21 mouse cellular contexts compared by ENCODE assay signal in genomic region chr15:93903671-93904603, GRCm38 (mm10).
DNase-seq lines count a peak whose midpoint lies in the region; ATAC-seq and TF ChIP-seq lines count a peak whose summit lies in the region.
"Had no signal": no experiment of that assay in that cellular context is flagged by ENCODE, and none has a peak within 500 bp of the region (broad histone marks: within the 10 kb centered on the region; RNA-seq: fewer than 3 reads in every experiment).

No protein-coding gene starts in this region.

- H3K4me3 ChIP-seq in midbrain, embryonic 10.5 days = no peak overlapping the region
- no peak overlapping the region for H3K4me3 ChIP-seq in midbrain, embryonic 13.5 days (replicated peaks)
- no peak overlapping the region for H3K4me3 ChIP-seq in embryonic facial prominence, embryonic 13.5 days
- H3K4me3 ChIP-seq in lung, postnatal 0 days (ENCODE audit: low read depth, low read length) = no peak overlapping the region
- H3K4me3 ChIP-seq: embryonic facial prominence, embryonic 15.5 days; intestine, embryonic 15.5 days; myocyte had no signal

- H3K4me2 ChIP-seq in midbrain, embryonic 13.5 days (replicated peaks) = no peak overlapping the region
- H3K4me2 ChIP-seq in embryonic facial prominence, embryonic 13.5 days = no peak overlapping the region
- no peak overlapping the region for H3K4me2 ChIP-seq in lung, postnatal 0 days (replicated peaks; ENCODE audit: low read depth, low read length)
- H3K4me2 ChIP-seq: embryonic facial prominence, embryonic 15.5 days; heart, embryonic 11.5 days; intestine, embryonic 15.5 days had no signal

- H3K9ac ChIP-seq in midbrain, embryonic 13.5 days (replicated peaks) = no peak overlapping the region
- no peak overlapping the region for H3K9ac ChIP-seq in embryonic facial prominence, embryonic 13.5 days
- H3K9ac ChIP-seq in lung, postnatal 0 days (replicated peaks; ENCODE audit: low read depth) = no peak overlapping the region
- H3K9ac ChIP-seq: embryonic facial prominence, embryonic 15.5 days; intestine, embryonic 15.5 days; liver, embryonic 14.5 days had no signal

- H3K4me1 ChIP-seq in midbrain, embryonic 10.5 days = peaks cover 13% of the 10 kb centered on the region
- H3K4me1 ChIP-seq in midbrain, embryonic 13.5 days (replicated peaks) = peaks cover 5% of the 10 kb centered on the region; the same call in 1 of the 2 replicates
- peaks cover 28% of the 10 kb centered on the region for H3K4me1 ChIP-seq in embryonic facial prominence, embryonic 13.5 days
- no peaks in the 10 kb centered on the region for H3K4me1 ChIP-seq in lung, postnatal 0 days (ENCODE audit: insufficient read depth, low read depth, low read length)
- H3K4me1 ChIP-seq: intestine, embryonic 15.5 days had no signal

- 0 out of 2 replicates have a peak, but pooled peaks cover 4% of the 10 kb centered on the region for H3K9me3 ChIP-seq in midbrain, embryonic 10.5 days (replicated peaks)
- 0 out of 2 replicates have a peak, but pooled peaks cover 3% of the 10 kb centered on the region for H3K9me3 ChIP-seq in midbrain, embryonic 13.5 days
- peaks cover 4% of the 10 kb centered on the region; the same call in 1 of the 2 replicates for H3K9me3 ChIP-seq in embryonic facial prominence, embryonic 13.5 days
- H3K9me3 ChIP-seq in lung, postnatal 0 days (ENCODE audit: low read length) = no peaks in the 10 kb centered on the region
- H3K9me3 ChIP-seq: embryonic facial prominence, embryonic 15.5 days; intestine, embryonic 15.5 days had no signal

- peak overlapping the region; percentile 42 for H3K27ac ChIP-seq in midbrain, embryonic 10.5 days (replicated peaks)
- H3K27ac ChIP-seq in midbrain, embryonic 13.5 days = no peak overlapping the region
- peak overlapping the region; percentile 29; the same call in 1 of the 2 replicates for H3K27ac ChIP-seq in embryonic facial prominence, embryonic 13.5 days
- no peak overlapping the region for H3K27ac ChIP-seq in lung, postnatal 0 days (ENCODE audit: low read length)
- H3K27ac ChIP-seq: embryonic facial prominence, embryonic 15.5 days; intestine, embryonic 15.5 days; liver, embryonic 14.5 days had no signal

- no peak for ATAC-seq in midbrain, embryonic 13.5 days
- peak; percentile 37; the same call in 1 of the 2 replicates for ATAC-seq in embryonic facial prominence, embryonic 13.5 days (ENCODE audit: insufficient number of reproducible peaks, insufficient read depth, low FRiP score, low TSS enrichment, low read depth)
- ATAC-seq in lung, postnatal 0 days = no peak
- ATAC-seq: forebrain, embryonic 16.5 days; intestine, embryonic 15.5 days had no signal

- WGBS in midbrain, embryonic 10.5 days = 63% methylated on average over 18 of the region's 18 CpGs
- WGBS in midbrain, embryonic 13.5 days = 51% methylated on average over 18 of the region's 18 CpGs
- 23% methylated on average over 18 of the region's 18 CpGs for WGBS in embryonic facial prominence, embryonic 13.5 days
- 62% methylated on average over 18 of the region's 18 CpGs for WGBS in lung, postnatal 0 days

- TF ChIP-seq CTCF in lung, postnatal 0 days (IDR thresholded peaks at IDR 0.05) = no peak

- no peaks in the 10 kb centered on the region for H3K36me3 ChIP-seq in midbrain, embryonic 10.5 days
- H3K36me3 ChIP-seq in midbrain, embryonic 13.5 days = no peaks in the 10 kb centered on the region
- H3K36me3 ChIP-seq in embryonic facial prominence, embryonic 13.5 days = no peaks in the 10 kb centered on the region
- no peaks in the 10 kb centered on the region for H3K36me3 ChIP-seq in lung, postnatal 0 days (ENCODE audit: insufficient read depth, low read length)
- H3K36me3 ChIP-seq: embryonic facial prominence, embryonic 15.5 days; G1E; intestine, embryonic 15.5 days had no signal

- DNase-seq in midbrain, embryonic 10.5 days (ENCODE audit: low spot score) = no peak
- DNase-seq in embryo, embryonic 11 days = peak; percentile 76
- peak; percentile 63 for DNase-seq in mesoderm, embryonic 11.5 days (ENCODE audit: low read depth, low spot score)
- no peak for DNase-seq in urinary bladder, postnatal 10 days (ENCODE audit: low spot score)
- no peak for DNase-seq in lung, postnatal 0 days (ENCODE audit: low spot score)
- DNase-seq in adrenal gland, postnatal 25 days = no peak
- DNase-seq: adrenal gland, adult 8-10 months; cerebellum, adult 9-10 months; gastrocnemius, postnatal 36 days; kidney, postnatal 14 days; lung, postnatal 14 days; right cerebral cortex, postnatal 14 days had no signal

- no peaks in the 10 kb centered on the region for H3K27me3 ChIP-seq in midbrain, embryonic 10.5 days (ENCODE audit: low read depth, poor library complexity, severe bottlenecking)
- H3K27me3 ChIP-seq in midbrain, embryonic 13.5 days = no peaks in the 10 kb centered on the region
- H3K27me3 ChIP-seq in embryonic facial prominence, embryonic 13.5 days = no peaks in the 10 kb centered on the region
- no peaks in the 10 kb centered on the region for H3K27me3 ChIP-seq in lung, postnatal 0 days (replicated peaks; ENCODE audit: insufficient read depth, low read length)
- H3K27me3 ChIP-seq: embryonic facial prominence, embryonic 15.5 days; intestine, embryonic 15.5 days had no signal

- TF ChIP-seq EP300 in lung, postnatal 0 days (IDR thresholded peaks at IDR 0.05) = no peak

Comparison
In these comparisons a context has a peak if more than half of its experiments do, and no peak if none do; other contexts are left out.
1. H3K27ac ChIP-seq: peak in midbrain, embryonic 10.5 days (single experiment) and embryonic facial prominence, embryonic 13.5 days (single experiment); none in midbrain, embryonic 13.5 days (single experiment) and lung, postnatal 0 days (single experiment).
2. DNase-seq: peak in embryo, embryonic 11 days (single experiment) and mesoderm, embryonic 11.5 days (single experiment); none in midbrain, embryonic 10.5 days (single experiment), urinary bladder, postnatal 10 days (single experiment), lung, postnatal 0 days (single experiment) and adrenal gland, postnatal 25 days (single experiment).